8 mouse cellular contexts compared by ENCODE assay signal in genomic region chr3:108283781-108284601, GRCm38 (mm10). TPM values are rescaled to one million over a fixed set of nuclear protein-coding genes. Genes with fewer than 3 reads are reported as not detected.
DNase-seq lines count a peak whose midpoint lies in the region; ATAC-seq lines count a peak whose summit lies in the region.

TSS of gene Sort1 (plus strand) at chr3:108284082.

- H3K9ac ChIP-seq in lung, embryonic 16.5 days (ENCODE audit: low read length), result peak within 1 kb of the TSS; percentile 82

- peak within 1 kb of the TSS; percentile 91 for H3K4me3 ChIP-seq in lung, embryonic 16.5 days (ENCODE audit: low read length)

- peak; percentile 92 for DNase-seq in MEL-GATA-1-ER (ENCODE audit: extremely low read depth, low read depth)
- DNase-seq in cerebellum, adult 8-10 months, result peak; percentile 72
- DNase-seq in layer of hippocampus, adult 9-11 months, result peak; percentile 96
- peak; percentile 65 for DNase-seq in ovary, postnatal 14 days (ENCODE audit: low spot score)
- DNase-seq in thymus, postnatal 10 days (ENCODE audit: low spot score in 2 of 2), result peak; percentile 81 to 82

- peak within 1 kb of the TSS; percentile 76 for H3K4me2 ChIP-seq in lung, embryonic 16.5 days (ENCODE audit: low read depth, low read length)

- H3K27me3 ChIP-seq in lung, embryonic 16.5 days (ENCODE audit: control insufficient read depth, insufficient read depth, low read depth, low read length), result no peaks in the 10 kb centered on the region

- 0% methylated on average over 71 of the region's 109 CpGs for WGBS in lung, embryonic 16.5 days

- 0 out of 2 replicates have a peak, but pooled peaks cover 2% of the 10 kb centered on the region for H3K36me3 ChIP-seq in lung, embryonic 16.5 days (ENCODE audit: control insufficient read depth, insufficient read depth, low read length)

- peak within 1 kb of the TSS; percentile 95 for H3K27ac ChIP-seq in lung, embryonic 16.5 days (ENCODE audit: low read length)

- peaks cover 49% of the 10 kb centered on the region for H3K4me1 ChIP-seq in lung, embryonic 16.5 days (replicated peaks; ENCODE audit: control insufficient read depth, insufficient read depth, low read length)

- H3K9me3 ChIP-seq in lung, embryonic 16.5 days (ENCODE audit: control insufficient read depth, low read length), result no peaks in the 10 kb centered on the region

- peak; percentile 82 for ATAC-seq in frontal cortex, adult (ENCODE audit: low TSS enrichment)
- peak; percentile 85 to 94 for ATAC-seq in hematopoietic stem cell, adult 5-6 weeks (replicated peaks in 1 of 2; ENCODE audit: insufficient read depth in 1 of 2, low FRiP score in 2 of 2, low TSS enrichment in 1 of 2, low read depth in 1 of 2, poor library complexity in 2 of 2, severe bottlenecking in 2 of 2)
- peak; percentile 97 for ATAC-seq in lung, embryonic 16.5 days (ENCODE audit: low read depth)

RNA-seq across cellular contexts. Expression of gene Sort1, which starts in this region (rescaled TPM):
- 26.6 and 37.3 TPM in 2 replicates for total RNA-seq in hematopoietic stem cell, adult 5-6 weeks (2017)
- polyA plus RNA-seq in lung, embryonic 16.5 days (2015; fragmentation: Nextera tagmentation; extraction: Ambion mirVana), result 13.7 and 14.3 TPM in 2 replicates

Comparison
In these comparisons a context has a peak if more than half of its experiments do, and no peak if none do; other contexts are left out.
1. Peak in every context shown above with its lines: DNase-seq, ATAC-seq, H3K4me3 ChIP-seq and H3K27ac ChIP-seq.